Mouse (Mus musculus): ENCODE data around the gene Dact3.

The Dact3 gene

GRCm38 (mm10) chr7:16875310-16875325, at the start of gene Dact3:
TSS of gene Dact3 (plus strand) at chr7:16875317.
- no peak for DNase-seq (ENCODE audit: low read depth)

GRCm38 (mm10) chr7:16825785-16826184, 49.3 kb upstream of the Dact3 start:
- peak; percentile 89 for DNase-seq (ENCODE audit: low read depth)

DNA sequence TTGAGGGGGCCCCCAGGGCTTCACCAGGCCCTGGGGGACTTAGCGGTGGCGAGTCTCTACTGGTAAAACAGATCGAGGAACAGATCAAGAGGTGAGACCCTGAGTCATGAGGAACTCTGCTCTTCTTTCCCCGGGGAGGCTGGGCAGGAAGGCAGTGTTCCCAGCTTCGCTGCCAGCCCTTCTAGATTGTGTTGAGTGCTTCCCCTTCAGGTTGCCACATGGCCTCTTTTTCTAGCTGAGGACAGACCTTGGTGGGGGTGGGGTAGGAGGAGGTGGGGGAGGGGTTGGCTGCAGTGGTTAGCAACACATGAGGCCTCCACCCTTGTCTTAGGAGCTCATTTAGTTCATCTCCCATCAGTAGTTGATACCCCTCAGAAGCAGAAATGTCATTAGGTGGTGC, 48.5 kb upstream of the Dact3 start:
- no peak for DNase-seq (ENCODE audit: low read depth)

- peak; percentile 68 for DNase-seq (ENCODE audit: low read depth)
Observed at GRCm38 (mm10) chr7:16827274-16827673, 47.8 kb upstream of the Dact3 start.

- DNase-seq (ENCODE audit: low read depth) = no peak
Observed at GRCm38 (mm10) chr7:16830449-16830848, 44.7 kb upstream of the Dact3 start.

DNA sequence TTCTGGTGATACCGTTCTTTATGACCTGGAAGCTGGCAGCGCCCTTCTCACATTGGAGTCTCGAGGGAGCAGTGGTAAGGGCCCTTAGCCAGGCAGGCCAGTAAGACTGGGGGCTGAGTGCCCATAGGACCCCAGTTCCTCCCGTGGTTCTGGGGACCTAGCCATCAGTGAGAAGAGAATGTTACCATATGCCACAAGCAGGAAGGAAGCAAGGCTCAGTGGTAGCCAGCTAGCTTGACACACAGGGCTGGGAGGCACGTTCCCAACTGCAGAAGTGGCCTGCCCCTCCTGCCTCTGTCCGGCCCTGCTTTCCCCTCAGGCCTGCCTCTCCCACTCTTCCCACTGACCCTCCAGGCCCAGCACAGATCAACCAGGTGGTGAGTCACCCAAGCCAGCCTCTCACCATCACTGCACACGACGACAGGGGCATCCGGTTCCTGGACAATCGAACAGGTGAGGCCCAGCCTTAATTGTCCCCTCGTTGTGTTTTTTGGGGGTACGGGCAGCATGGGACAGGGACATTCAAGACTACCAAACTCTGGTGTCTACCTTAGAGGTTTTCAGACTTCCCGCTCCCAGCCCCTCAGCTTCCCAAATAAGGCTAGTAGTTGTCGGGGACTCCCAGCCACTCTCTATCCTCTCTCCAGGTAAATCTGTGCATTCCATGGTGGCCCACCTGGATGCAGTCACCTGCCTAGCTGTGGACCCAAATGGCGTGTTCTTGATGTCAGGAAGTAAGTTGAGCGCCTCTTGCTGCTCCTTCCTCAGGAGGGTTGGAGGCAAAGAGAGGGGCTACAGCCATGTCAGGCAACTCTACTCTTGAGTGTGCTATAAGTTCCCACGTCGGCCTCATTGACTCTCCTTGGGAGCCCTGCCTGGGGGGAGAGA, 37.0 kb upstream of the Dact3 start:
- no peak for DNase-seq (ENCODE audit: low read depth)

DNA sequence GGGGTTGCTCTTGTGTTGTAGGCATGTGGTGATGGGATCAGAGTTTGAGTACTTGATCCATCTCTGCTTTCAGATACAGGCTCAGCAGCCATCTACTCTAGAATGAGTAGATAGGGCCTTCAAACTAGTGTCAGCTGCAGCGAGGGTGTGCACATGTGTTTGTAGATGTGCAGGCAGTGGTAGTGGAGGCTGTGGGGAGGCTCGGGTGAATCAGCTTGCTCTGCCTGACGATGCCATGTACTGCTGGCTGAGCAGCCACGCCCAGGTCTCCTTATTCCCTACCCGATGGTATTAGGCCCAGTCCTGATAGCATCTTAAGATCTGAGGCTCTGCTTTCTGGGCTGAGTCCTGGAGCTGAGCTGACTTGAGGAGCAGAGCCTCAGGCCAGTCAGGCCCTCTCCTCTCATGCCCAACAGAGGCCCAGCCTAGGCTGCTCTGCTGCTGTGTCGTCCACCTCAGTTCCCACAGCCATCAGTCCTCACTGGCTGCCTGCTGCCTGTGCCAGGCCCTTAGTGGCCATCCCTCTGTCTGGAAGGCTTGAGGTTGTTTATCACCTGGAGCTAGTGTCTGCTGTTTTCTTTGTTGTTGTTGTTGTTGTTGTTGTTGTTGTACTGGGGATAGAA, 36.2 kb upstream of the Dact3 start:
- DNase-seq (ENCODE audit: low read depth) = no peak

DNA sequence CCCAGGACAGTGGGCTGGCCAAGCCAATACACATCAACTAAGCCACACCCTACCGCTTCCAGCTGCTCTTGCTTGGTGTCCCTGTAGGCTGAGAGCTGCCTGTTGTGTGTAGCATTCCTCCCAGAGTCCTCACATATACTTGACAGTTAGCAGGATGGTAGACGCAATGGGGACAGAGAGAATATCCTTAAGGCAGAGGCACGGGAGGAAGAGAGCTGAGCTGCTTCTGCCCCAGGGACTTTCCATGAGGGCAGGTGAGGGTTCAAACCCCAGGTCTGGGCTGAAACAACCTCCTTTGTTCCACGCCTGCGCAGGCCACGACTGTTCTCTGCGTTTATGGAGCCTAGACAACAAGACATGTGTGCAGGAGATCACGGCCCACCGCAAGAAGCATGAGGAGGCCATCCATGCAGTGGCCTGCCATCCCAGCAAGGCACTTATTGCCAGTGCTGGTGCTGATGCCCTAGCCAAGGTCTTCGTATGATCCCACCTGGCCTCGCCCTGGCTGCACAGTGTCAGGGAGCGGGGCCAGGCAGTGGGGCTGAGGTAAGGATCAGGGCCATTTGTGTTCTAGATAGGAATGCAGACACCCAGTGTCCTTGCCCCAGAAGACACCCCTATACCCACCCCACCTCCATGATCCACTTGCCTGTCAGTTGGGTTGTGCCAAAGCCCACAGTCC, 35.5 kb upstream of the Dact3 start:
- DNase-seq (ENCODE audit: low read depth) = no peak

DNA sequence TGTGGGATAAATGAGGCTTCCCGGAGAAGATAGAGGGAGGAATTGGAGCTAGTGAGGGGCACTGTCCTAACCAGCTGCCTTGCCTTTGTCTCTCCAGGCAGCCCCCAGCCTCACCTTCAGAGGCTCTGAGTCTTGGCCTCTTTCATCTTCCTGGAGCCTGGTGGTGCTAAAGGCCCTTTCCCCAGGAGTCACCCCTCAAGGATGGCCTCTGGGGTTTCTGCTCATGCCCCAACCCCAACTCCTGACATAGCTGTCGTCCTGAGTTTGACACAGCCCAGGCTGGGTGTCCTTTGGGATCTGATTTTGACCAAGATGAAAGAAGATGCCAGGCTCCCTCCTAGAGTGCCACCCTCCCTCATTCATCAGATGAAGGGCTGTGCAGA, 35.0 kb upstream of the Dact3 start:
- DNase-seq (ENCODE audit: low read depth) = no peak

DNA sequence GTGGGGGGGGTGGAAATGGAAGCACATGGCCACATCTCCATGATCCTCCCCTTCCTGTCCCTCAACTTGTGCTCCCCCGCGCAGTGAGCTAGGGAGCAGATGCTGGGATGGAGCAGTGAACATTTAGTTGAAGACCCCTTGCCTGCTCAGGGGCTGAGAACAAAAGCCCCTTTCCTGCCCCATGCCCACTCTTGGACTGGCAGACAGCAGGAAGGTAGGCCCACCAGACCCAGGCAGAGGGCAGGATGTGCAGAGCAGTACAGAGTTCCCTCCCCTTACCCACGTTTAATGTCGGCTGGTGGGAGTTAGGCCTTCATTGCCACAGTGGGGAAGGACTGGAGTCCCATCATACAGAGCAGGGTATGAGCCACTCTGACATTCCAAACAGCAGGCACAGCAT, 34.0 kb upstream of the Dact3 start:
- DNase-seq (ENCODE audit: low read depth) = no peak

GRCm38 (mm10) chr7:16841561-16842560, 33.3 kb upstream of the Dact3 start:
- peak; percentile 77 for DNase-seq (ENCODE audit: low read depth)

- peak; percentile 85 for DNase-seq (ENCODE audit: low read depth)
Observed at GRCm38 (mm10) chr7:16842645-16843063, 32.5 kb upstream of the Dact3 start, which contains the start of gene Prkd2. TSS of gene Prkd2 (plus strand) at chr7:16842902.

GRCm38 (mm10) chr7:16843441-16844171, 31.5 kb upstream of the Dact3 start:
- peak; percentile 57 for DNase-seq (ENCODE audit: low read depth)

DNA sequence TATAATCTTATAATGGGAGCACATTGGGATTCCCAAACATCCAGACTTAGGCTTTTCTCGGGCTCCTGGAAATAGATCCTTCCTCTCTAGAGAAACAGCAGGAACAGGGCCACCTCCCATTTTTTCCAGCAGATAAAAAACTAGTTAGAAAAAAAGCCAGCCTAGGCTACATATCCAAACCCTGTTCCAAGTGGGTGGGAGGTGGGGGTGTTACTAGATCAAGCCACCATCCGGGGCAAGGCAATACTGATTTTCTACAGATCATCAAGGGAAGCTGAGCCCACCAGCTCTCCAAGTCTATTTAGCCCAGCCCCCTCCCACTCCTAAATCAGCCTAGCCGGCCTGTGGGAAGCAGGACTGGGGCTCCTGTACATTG, 30.4 kb upstream of the Dact3 start:
- no peak for DNase-seq (ENCODE audit: low read depth)

DNA sequence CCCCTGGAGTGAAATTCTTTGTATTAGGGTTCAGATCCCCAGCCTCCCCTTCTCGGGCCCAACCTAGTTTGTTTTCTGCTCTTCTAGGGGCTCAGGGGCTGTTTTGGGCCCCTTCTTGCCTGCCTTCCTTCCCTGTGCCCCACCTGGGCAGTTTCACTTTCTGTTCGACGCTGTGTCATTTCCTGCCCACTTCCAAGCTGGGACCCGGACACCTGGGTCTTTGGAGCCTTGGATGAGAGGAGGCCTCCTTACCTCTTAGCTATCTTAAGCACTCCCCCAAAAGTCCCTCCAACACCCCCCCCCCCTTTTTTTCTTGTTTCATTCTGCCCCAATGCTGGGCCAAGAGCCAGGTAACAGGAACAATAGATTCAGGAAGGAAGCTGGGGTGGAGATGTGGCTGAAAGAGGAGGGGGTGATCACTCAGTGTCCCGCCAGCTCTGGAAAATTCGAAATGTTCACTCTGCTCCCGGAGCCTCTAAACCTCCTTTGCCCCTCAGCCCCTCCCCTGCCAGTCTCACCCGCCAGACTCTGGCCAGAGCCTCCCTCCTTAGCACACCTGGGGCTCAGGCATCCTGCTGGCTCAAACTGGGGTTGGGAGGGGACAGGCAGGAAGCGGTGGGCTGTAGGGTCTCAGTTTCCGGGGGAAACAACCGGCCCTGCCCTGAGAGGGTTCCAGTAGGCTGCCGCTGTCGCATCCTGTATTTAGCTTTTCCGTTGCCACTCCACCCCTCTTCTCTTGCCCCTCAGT, 29.9 kb upstream of the Dact3 start:
- DNase-seq (ENCODE audit: low read depth) = peak; percentile 65

DNA sequence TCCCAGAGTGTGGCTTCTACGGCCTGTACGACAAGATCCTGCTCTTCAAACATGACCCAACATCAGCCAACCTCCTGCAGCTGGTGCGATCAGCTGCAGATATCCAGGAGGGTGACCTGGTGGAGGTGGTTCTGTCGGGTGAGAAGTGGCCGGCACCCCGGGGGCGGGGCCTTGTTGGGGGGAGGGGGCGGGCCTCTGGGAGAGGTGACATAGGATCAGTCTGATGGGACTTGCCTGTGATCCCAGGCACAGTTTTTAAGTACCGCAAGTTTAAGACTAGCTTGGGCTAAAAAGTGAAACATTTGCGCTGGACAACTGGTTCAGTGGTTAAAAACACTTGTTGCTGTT, 29.3 kb upstream of the Dact3 start:
- DNase-seq (ENCODE audit: low read depth) = no peak

- DNase-seq (ENCODE audit: low read depth) = no peak
Observed at GRCm38 (mm10) chr7:16846775-16847174, 28.3 kb upstream of the Dact3 start.

GRCm38 (mm10) chr7:16847507-16847906, 27.6 kb upstream of the Dact3 start:
- DNase-seq (ENCODE audit: low read depth) = no peak

- DNase-seq (ENCODE audit: low read depth) = peak; percentile 73
Observed at GRCm38 (mm10) chr7:16848579-16848978, 26.5 kb upstream of the Dact3 start.

DNA sequence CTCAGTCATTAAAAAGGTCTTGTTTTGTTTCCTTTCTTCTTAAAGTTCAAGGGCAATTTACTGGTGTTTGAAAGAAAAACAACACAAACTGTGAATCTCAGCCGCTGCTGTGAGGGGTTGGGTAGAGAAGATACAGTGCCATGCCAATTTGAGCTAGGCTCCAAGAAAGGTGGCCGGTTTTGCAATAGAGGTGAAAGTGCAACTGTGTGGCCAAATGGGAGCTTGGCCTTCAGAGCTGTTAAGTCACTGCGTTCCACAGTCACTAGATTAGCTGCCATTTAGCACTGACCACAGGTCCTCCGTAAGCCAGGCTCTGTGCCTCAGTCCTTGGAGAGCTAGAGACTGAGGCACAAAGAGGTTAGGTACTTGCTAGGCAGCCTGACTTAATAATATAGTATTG, 23.5 kb upstream of the Dact3 start:
- DNase-seq (ENCODE audit: low read depth) = no peak

GRCm38 (mm10) chr7:16853302-16853831, 21.8 kb upstream of the Dact3 start:
- no peak for DNase-seq (ENCODE audit: low read depth)

Measured in naive thymus-derived CD4-positive, alpha-beta T cell, adult 2 months (primary cell).